Mouse (Mus musculus) lung, postnatal 10 days (tissue): ENCODE results near the gene Sptb.

Source experiments
- DNase-seq: peaks from one replicate; pipeline ENCODE4 v3.0.0; 2021

Sptb gene

GRCm38 (mm10) chr12:76672008-76672407 is 38.3 kb downstream of the Sptb start:
- DNase-seq: no peak

DNA sequence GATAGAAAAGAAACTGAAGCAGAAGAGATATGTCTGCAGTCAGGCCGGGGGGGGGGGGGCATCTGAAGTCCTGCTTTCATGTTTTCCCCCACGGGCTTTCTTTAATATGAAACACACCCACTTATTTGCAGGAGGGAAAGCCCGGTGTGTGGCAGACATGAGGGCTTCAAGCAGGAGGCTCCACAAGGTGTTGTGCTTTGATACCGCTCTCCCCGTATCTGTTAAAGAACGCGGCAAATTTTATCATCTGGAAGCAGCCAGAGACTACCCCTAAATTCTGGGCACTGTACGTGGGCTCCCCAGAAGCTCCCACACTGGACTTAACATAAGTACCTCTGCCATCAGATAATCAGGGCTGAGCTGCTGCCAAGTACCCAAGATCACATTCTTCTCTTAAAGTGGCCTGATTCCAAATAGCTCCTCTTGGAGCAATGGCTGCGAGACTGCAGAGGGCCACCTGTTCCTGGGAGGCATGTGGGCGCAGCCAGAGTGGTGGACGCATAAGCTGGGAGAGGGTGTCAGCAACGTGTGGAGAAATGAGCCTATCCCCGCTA is 39.7 kb downstream of the Sptb start:
- DNase-seq: peak; percentile 9

DNA sequence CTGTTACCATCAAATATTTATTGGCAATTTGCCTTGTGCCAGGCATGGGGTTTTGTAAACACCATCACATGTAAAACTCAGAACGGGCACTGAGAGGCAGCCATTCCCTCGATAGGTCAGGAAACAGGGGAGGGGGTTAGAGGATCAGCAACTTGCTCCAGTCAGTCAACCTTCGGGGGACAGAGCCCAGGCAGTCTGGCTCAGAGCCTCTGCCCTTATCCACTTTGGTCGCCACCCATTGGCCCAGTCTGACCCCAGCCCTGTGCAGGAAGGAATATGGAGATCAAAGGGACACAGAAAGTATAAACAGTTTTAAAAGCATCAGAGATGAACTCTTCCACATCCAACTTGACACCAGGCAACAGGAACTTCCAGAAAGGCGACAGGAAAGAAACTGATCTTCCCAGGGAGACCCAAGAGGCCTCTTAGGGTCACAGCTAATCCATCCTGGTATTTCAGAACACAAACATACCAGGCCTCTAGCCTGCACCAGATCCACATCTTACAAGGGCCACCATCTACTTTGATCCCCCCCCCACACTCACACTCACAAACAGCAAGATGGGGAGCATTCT is 40.3 kb downstream of the Sptb start:
- DNase-seq: no peak

DNA sequence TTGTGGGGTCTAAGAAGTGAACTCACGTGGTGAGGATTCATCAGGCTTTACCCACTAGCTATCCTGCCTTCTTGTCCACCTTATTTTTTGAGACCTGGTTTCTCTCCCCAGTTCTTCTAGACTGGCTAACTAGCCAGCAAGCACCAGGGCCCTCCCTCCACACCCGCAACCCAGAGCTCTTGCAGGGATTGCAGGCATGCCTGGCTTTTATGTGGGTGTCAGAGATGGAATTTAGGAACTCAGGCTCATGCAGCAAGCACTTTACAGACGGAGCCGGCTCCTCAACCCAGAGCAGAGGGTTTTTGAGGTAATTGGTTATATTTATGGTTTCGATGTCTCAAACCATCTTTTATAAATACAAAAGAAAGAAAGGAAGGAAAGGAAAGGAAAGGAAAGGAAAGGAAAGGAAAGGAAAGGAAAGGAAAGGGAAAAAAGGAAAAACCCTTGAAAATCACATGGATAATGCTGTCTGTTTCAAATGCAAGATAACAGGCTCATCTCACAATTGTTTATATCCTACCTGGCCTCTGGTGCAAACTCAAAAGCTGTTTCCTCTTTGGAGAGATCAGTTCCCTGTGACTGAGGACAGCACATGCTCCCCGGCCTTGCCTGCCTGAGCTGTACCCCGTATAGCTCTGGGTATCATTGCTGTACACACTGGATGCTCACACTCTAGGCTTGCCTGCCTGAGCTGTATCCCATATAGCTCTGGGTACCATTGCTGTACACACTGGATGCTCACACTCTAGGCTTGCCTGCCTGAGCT is 41.5 kb downstream of the Sptb start:
- DNase-seq: no peak

GRCm38 (mm10) chr12:76651788-76652345 is 58.5 kb downstream of the Sptb start:
- no peak for DNase-seq

GRCm38 (mm10) chr12:76649708-76650687 is 60.3 kb downstream of the Sptb start:
- peak; percentile 79 for DNase-seq

DNA sequence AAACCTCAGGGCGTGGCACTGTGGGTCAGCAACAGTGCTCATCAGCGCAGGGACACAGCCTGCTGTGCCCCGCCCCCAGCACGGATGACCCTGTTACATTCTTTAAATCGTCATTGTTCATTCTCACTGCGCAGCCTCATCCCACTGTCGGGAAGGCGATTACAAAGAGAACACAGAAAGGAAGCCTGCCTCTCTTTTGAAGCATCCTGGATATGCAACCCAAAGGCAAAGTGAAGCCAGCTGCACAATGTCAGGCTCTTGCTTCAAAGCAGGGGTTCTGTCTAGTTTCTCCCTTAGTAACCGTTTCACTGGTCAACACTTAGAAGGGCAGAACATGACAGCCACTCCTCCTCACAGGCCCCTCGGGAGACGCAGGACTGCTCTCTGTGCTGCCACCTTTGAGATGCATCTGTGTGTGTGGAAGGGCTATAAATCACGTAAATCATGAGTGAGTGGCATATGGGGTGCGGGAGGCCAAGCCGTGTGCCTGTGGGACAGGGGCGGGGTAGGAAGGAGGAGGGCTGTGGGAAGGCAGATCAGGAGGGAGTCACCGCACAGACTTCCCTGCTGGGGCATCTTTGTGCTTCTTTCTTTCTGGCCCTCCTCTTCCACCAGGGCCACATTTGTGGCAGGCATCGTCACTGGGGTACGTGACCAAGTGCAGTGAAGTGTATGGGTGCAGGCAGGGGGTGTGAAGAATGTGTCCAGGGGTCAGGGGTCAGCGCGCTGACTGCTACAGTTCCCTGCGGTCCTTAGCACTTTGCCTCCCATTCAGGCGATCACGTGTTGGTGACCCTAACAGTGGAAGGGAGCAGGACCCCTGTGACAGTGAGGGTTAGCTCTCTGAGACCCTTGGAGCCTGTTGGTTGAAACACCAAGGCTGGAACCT is 64.9 kb downstream of the Sptb start:
- peak; percentile 13 for DNase-seq

DNA sequence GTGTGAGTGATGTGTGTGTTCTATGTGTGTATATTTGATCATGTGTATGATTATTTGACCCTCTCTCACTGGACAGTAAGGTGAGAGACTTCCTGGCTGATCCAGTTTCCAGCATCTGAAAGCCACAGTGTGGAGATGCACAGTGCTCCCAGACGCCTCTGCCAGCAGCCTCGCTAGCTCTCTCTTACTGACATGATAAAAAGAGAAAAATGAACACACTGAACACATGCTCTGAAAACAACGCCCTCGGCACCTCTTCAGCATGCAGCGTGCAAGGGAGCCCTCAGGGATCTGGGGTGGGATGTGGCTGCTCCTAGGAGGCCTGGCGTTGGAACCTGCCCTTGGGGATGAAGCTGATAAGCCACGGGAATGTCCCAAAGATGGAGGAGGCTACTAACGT is 66.7 kb downstream of the Sptb start:
- DNase-seq: no peak

GRCm38 (mm10) chr12:76642616-76643015 is 67.7 kb downstream of the Sptb start:
- no peak for DNase-seq

DNA sequence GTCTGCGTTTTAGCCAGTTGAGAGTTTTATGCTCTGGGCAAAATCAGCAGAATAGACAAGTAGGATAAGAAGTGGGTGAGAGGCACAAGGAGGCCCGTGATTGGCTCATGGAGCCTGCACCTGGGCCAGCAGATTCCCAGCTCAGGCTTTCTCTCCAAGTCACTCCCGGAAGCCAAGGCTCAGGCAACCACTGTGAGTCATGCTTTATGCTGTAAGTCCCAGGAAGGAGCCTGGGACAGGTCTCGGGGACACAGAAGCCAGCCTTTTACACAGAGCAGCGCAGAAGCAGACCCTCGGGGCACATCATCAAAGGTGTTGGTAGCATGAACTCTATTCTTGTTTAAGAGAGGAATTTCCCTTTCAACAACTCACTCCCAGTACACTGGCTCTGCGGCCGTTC is 69.7 kb downstream of the Sptb start:
- DNase-seq: no peak

DNA sequence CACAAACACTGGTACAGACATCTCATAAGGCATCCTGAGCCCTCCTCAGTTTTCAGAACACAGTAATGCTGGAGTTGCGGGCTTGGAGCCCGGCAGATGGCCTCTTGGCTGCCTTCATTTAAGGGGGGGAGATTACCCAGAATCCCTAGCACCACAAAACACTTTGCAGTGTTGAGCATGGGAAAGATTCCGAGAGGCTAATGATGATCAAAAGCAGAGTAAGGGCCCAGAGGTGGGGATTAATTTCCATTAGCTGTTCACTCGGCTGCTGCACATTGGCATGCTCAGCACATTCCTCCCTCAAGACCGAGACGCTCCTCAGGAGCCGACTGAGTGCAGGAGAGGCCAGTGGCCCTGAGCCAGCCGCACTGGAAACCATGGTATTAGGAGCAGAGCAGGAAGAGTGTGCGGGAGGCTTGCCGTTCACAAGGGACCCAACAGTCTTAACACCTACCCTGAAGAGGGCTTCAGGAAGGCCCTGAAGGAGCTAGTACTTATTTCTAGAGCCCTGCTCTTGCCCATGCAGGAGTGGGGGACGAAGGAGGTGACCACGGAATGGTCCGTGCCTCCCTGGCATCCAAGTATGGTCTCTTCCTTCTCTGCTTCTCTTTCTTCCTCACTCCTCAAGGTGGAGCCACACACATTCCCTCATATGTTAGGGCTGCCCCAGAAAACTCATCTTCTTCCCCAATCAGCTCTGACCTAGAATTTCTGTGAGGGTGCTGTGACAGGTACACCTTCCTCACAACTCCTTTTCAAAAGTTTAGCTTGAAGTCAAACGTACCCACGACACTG is 75.3 kb downstream of the Sptb start:
- DNase-seq: peak; percentile 49

DNA sequence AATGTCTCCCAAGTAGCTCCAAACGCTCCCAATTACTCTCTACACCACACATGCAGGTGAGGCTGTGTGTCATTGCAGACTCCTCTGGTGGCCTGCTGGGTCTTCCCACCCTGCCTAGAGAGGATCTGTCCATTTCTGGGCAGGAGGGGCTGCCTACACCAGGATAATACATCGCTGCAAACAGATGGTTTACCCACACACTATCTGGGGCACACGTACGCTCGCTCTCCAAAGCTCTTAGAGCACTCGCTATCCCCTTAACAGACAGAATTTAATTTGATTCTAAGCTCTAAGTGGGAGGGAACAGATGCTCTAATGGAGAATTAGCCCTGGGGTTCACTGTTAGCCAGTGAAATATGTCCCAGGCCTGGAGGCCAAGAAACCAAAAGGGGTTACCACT is 87.0 kb downstream of the Sptb start:
- no peak for DNase-seq

DNA sequence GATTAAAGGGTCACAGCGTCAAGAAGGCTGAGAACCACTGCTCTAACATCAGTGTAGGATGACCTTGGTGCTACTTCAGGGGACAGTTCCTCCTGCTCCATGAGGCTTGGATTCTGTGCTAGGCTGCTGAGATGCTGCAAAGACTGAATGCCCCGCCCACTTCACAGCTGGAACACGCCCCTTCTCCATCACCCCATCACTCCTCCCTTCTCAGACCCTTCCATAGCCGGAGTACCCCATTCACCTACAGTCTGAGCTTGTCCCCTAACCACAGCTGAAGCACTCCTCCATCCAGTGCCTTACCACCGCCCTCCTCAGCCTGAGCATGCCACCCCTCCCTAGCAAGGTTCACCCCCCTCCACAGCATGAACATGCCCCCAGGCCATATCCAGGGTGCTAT is 90.5 kb downstream of the Sptb start:
- no peak for DNase-seq

- DNase-seq: no peak
These were observed 92.2 kb downstream of the Sptb start for GRCm38 (mm10) chr12:76618175-76618574.

DNA sequence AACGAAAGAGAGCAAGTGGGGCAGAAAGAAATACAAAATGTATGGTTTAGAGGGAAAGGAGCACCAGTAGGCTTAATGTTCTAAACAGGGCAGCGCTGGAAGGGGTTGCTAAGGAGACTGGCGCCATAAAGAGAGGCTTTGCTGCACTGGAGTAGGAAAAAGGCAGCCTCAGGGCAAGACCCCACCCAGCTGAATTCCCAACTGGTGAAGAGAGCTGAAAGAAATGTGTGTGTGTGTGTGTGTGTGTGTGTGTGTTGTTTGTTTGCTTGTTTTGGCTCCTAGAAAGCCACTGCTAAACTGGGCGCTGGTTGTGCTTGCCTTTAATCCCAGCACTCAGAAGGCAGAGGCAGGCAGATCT is 94.8 kb downstream of the Sptb start:
- DNase-seq: no peak

GRCm38 (mm10) chr12:76614868-76615579 is 95.3 kb downstream of the Sptb start:
- no peak for DNase-seq

GRCm38 (mm10) chr12:76612621-76613020 is 97.7 kb downstream of the Sptb start:
- DNase-seq: no peak

- DNase-seq: no peak
These were observed 101.3 kb downstream of the Sptb start for GRCm38 (mm10) chr12:76608997-76609565.

- no peak for DNase-seq
These were observed 102.1 kb downstream of the Sptb start for GRCm38 (mm10) chr12:76608241-76608640.

- DNase-seq: no peak
These were observed 104.5 kb downstream of the Sptb start for GRCm38 (mm10) chr12:76605837-76606236.
